ENCODE assay signal across 8 mouse cellular contexts in the genomic region with DNA sequence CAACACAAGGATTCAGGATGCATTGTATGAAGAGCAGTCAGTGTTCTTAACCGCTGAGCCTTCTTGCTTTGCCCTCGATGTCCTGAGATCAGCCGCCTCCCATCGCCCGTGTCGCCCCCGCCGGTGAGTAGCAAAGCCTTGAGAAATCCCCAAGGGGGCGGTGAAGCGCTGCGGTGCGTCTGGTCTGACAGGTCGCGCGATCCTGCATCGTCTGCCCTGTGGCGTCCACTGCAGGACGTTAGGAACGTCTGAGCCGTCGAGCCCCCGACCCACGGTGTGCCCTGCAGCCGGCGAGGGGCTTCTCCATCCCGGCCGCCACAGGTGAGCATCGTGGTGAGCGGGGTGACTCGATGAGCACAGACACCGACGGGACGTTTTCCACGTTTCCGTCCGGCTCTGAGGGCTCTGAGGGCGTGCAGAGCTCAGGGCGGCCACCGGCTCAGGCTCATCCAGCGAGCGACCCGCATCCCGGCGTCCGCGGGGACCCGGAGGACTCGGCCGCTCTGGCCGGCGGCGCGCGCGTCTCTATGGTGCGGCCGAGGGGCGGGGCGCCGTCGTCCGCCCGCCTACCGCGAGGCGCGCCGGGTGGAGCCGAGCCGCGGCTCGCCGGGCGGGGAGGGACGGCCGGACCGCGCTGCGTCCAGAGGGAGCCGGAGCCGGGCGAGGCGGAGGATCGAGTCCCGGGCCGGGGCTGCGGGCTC. TPM values are rescaled to one million over a fixed set of nuclear protein-coding genes. Genes with fewer than 3 reads are reported as not detected.
DNase-seq lines count a peak whose midpoint lies in the region; ATAC-seq and TF ChIP-seq lines count a peak whose summit lies in the region.

A gene (plus strand): TSS at position 160 of the 701 bp plus-strand sequence.
A gene (minus strand): TSS at position 504 of the 701 bp plus-strand sequence.

- no peak for ATAC-seq in forebrain, embryonic 12.5 days (ENCODE audit: low FRiP score)
- ATAC-seq in liver, postnatal 0 days: no peak

- H3K9me3 ChIP-seq in forebrain, embryonic 12.5 days: peaks cover 19% of the 10 kb centered on the region
- peaks cover 2% of the 10 kb centered on the region; the same call in 1 of the 2 replicates for H3K9me3 ChIP-seq in liver, postnatal 0 days (ENCODE audit: low read length)

- H3K27me3 ChIP-seq in forebrain, embryonic 12.5 days: no peaks in the 10 kb centered on the region
- no peaks in the 10 kb centered on the region for H3K27me3 ChIP-seq in liver, postnatal 0 days (ENCODE audit: insufficient read depth, low read length)

- H3K9ac ChIP-seq in forebrain, embryonic 12.5 days: no peak within 1 kb of the TSS
- peak within 1 kb of the TSS; percentile 65 for H3K9ac ChIP-seq in liver, postnatal 0 days (replicated peaks)

- H3K4me2 ChIP-seq in forebrain, embryonic 12.5 days: peak within 1 kb of the TSS; percentile 40
- H3K4me2 ChIP-seq in liver, postnatal 0 days (ENCODE audit: low read depth, low read length): no peak within 1 kb of the TSS

- peak; percentile 56 to 71 for DNase-seq in CD8-positive naive resting alpha-beta T cell, adult 2 months (ENCODE audit: low read depth in 2 of 2, low spot score in 2 of 2)
- DNase-seq in brain, embryonic 14.5 days (ENCODE audit: low read depth): peak; percentile 94
- DNase-seq in heart, postnatal 14 days: peak; percentile 92 to 93
- peak; percentile 85 for DNase-seq in layer of hippocampus, adult 11-12 months (ENCODE audit: low spot score)
- peak; percentile 85 for DNase-seq in liver, postnatal 0 days
- peak; percentile 87 for DNase-seq in ovary, postnatal 14 days (ENCODE audit: low spot score)
- peak; percentile 85 for DNase-seq in thymus, postnatal 14 days

- peak; percentile 23; the same call in 1 of the 2 replicates for TF ChIP-seq CTCF in brain, embryonic 14.5 days (IDR thresholded peaks at IDR 0.05; ENCODE audit: borderline replicate concordance, extremely low read depth, insufficient read depth, insufficient read length)
- peak; percentile 55 for TF ChIP-seq CTCF in liver, postnatal 0 days (IDR thresholded peaks at IDR 0.05; ENCODE audit: low read depth)

- TF ChIP-seq POLR2A in brain, embryonic 14.5 days (IDR thresholded peaks at IDR 0.05; ENCODE audit: borderline replicate concordance, extremely low read depth, insufficient read depth, insufficient read length, poor library complexity, severe bottlenecking): no peak; the same call in 1 of the 2 replicates

- H3K4me3 ChIP-seq in forebrain, embryonic 12.5 days (replicated peaks): no peak within 1 kb of the TSS
- no peak within 1 kb of the TSS for H3K4me3 ChIP-seq in liver, postnatal 0 days (ENCODE audit: low read depth, low read length)

- TF ChIP-seq EP300 in liver, postnatal 0 days (IDR thresholded peaks at IDR 0.05; ENCODE audit: low read depth): no peak

- H3K27ac ChIP-seq in forebrain, embryonic 12.5 days: peak within 1 kb of the TSS; percentile 53
- H3K27ac ChIP-seq in liver, postnatal 0 days (ENCODE audit: low read depth): no peak within 1 kb of the TSS

- no peaks in the 10 kb centered on the region for H3K4me1 ChIP-seq in forebrain, embryonic 12.5 days
- H3K4me1 ChIP-seq in liver, postnatal 0 days (ENCODE audit: insufficient read depth): no peaks in the 10 kb centered on the region

- peaks cover 31% of the 10 kb centered on the region for H3K36me3 ChIP-seq in forebrain, embryonic 12.5 days (replicated peaks)
- H3K36me3 ChIP-seq in liver, postnatal 0 days (replicated peaks; ENCODE audit: insufficient read depth, low read length): peaks cover 24% of the 10 kb centered on the region

- 73% methylated on average over 87 of the region's 87 CpGs for WGBS in forebrain, embryonic 12.5 days
- WGBS in liver, postnatal 0 days (ENCODE audit: insufficient replicate concordance): 54% methylated on average over 87 of the region's 87 CpGs

- intact Hi-C loops in heart, postnatal 14 days (cut with DNase I): no loop called here

RNA-seq across cellular contexts. Expression of the first gene that starts in this region (rescaled TPM):
- polyA plus RNA-seq in brain, embryonic 14.5 days (2012; rRNA removed): 11.4 and 13.6 TPM in 2 replicates
- 2.1 and 3.2 TPM in 2 replicates for polyA plus RNA-seq in forebrain, embryonic 12.5 days (2016; fragmentation: Nextera tagmentation; extraction: Ambion mirVana)
- 1 to 10 TPM; 7.2 to 7.4 TPM for total RNA-seq in heart, postnatal 14 days (2021)
- 0.72 and 0.91 TPM in 2 replicates for polyA plus RNA-seq in liver, postnatal 0 days (2015; fragmentation: Nextera tagmentation; extraction: Ambion mirVana)

RNA-seq across cellular contexts. Expression of the second gene that starts in this region (rescaled TPM):
- polyA plus RNA-seq in brain, embryonic 14.5 days (2012; rRNA removed): 2.1 TPM in 2 replicates
- 1.2 TPM in 2 replicates for polyA plus RNA-seq in forebrain, embryonic 12.5 days (2016; fragmentation: Nextera tagmentation; extraction: Ambion mirVana)
- total RNA-seq in heart, postnatal 14 days (2021): 1 to 10 TPM in 1 of 2 experiments, under 1 TPM in 1; 0.67 to 1.3 TPM
- 0.41 and 0.77 TPM in 2 replicates for polyA plus RNA-seq in liver, postnatal 0 days (2015; fragmentation: Nextera tagmentation; extraction: Ambion mirVana)

Comparison
In these comparisons a context has a peak if more than half of its experiments do, and no peak if none do; other contexts are left out.
1. Peak in DNase-seq and H3K9ac ChIP-seq in liver, postnatal 0 days; RNA of the genes that start here not detected or under 1 TPM.